Mouse (Mus musculus) kidney, postnatal 0 days (tissue): ENCODE measurements around the gene Prdm11. TPM values are rescaled to one million over a fixed set of nuclear protein-coding genes. Genes with fewer than 3 reads are reported as not detected.

Source experiments
- ATAC-seq: fragments of 200-750 bp; cut with Nextera tagmentation; replicated peaks from 2 replicates; pipeline ENCODE4 v1.8.0; 2017; ENCODE audit warnings: low read depth, moderate number of reproducible peaks, moderate TSS enrichment, moderate library complexity; ENCODE audit not compliant: low FRiP score
- DNase-seq: peaks from one replicate; pipeline ENCODE4 v3.0.0-alpha.2; 2016; ENCODE audit warnings: low spot score
- H3K27ac ChIP-seq: fragments of 300-500 bp; sonication (generic); 2 replicates; pipeline ENCODE4 v1.5.1; 2014; ENCODE audit warnings: mild to moderate bottlenecking
- H3K27me3 ChIP-seq: fragments of 300-500 bp; sonication (generic); 2 replicates; pipeline ENCODE4 v1.6.1; 2014; ENCODE audit warnings: low read length, mixed read lengths; ENCODE audit not compliant: insufficient read depth
- H3K36me3 ChIP-seq: fragments of 300-500 bp; sonication (generic); 2 replicates; pipeline ENCODE4 v1.6.1; 2014; ENCODE audit warnings: low read length, mixed read lengths; ENCODE audit not compliant: insufficient read depth
- H3K4me1 ChIP-seq: fragments of 300-500 bp; sonication (generic); replicated peaks from 2 replicates; pipeline ENCODE4 v1.6.1; 2014; ENCODE audit warnings: antibody characterized with exemption, low read length, mixed read lengths; ENCODE audit not compliant: insufficient read depth
- H3K4me2 ChIP-seq: fragments of 300-500 bp; sonication (generic); 2 replicates; pipeline ENCODE4 v1.6.1; 2014; ENCODE audit warnings: mild to moderate bottlenecking, low read length, moderate library complexity, mixed read lengths
- H3K4me3 ChIP-seq: fragments of 300-500 bp; sonication (generic); replicated peaks from 2 replicates; pipeline ENCODE4 v1.5.1; 2014; ENCODE audit warnings: low read depth, low read length
- H3K9ac ChIP-seq: fragments of 300-500 bp; sonication (generic); 2 replicates; pipeline ENCODE4 v1.6.1; 2014; ENCODE audit warnings: low read depth, low read length
- H3K9me3 ChIP-seq: fragments of 300-500 bp; sonication (generic); replicated peaks from 2 replicates; pipeline ENCODE4 v1.6.1; 2016; ENCODE audit warnings: low read length, inconsistent platforms, mixed read lengths
- CTCF ChIP-seq: IDR thresholded peaks from 2 replicates; pipeline ENCODE4 v1.5.1; 2016; ENCODE audit warnings: antibody characterized with exemption, low read depth, mild to moderate bottlenecking, moderate library complexity
- WGBS: fragments of 180-500 bp; shearing (Covaris S2); extraction: QIAGEN DNeasy Blood & Tissue Kit; methylation state at CpG from one replicate; pipeline ENCODE4 v1.1.7; 2014; 5-methylcytosine and 5-hydroxymethylcytosine counted together
- polyA plus RNA-seq: library from polyadenylated mRNA; unstranded; fragments of >200 nt; fragmentation: Nextera tagmentation; extraction: Ambion mirVana; gene quantifications from 2 replicates; pipeline ENCODE4 v1.2.1, GENCODE M21; 2015

Gene Prdm11
- polyA plus RNA-seq, 1 experiment from 2014 or later: 4.9 TPM

DNA sequence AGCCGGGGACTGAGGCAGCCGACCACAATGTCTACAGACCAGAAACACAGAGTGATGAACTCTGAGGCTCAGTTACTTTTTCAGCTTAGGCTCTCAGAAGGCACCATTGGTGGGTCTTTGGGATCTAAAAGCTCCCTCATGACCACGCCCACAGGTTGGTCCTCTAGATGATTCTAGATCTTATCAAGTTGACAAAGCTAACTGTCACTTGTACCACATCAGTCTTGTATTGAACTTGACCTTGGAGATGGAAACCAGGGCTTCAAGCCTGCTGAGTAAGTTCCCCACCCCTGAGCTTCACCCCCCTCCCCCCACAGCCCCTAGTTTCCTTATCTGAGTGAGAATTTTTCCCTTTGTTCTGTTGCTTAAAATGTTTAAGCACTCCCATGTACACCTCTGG lies 101.6 kb downstream of the Prdm11 start:
- 96% methylated on average over 3 of the region's 3 CpGs for WGBS
- no peak for ATAC-seq

DNA sequence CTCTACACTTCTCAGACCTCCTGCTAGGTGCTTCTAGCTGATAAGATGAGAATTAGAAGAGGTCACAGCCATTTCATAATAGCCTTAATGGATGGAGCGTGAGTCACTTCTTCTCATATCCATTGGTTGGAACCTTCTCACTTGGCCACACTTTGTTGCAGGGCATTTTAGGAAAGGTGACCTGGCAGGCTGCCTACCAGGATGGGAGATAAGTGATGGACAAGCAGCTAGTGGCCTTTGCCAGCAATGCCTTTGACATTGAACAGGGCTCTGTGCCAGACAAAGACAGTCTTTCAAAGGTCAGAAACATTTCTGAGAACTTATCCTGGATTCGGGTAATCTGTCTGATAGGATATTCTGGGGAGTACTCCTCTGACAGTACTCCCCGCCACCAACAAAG lies 102.6 kb downstream of the Prdm11 start:
- Histone ChIP-seq H3K4me2 (no peak overlapping the region), H3K4me3 (no peak overlapping the region), H3K27ac (no peak overlapping the region), H3K36me3 (no peaks in the 10 kb centered on the region), H3K9me3 (no peaks in the 10 kb centered on the region), H3K9ac (no peak overlapping the region), H3K27me3 (no peaks in the 10 kb centered on the region), H3K4me1 (no peaks in the 10 kb centered on the region; the same call in 1 of the 2 replicates)
- DNase-seq: no peak
- ATAC-seq: no peak
- no peak for TF ChIP-seq CTCF
- 86% methylated on average over 3 of the region's 3 CpGs for WGBS

More for the DNA sequence above, 101.6 kb downstream of the Prdm11 start:
- H3K4me3 ChIP-seq: no peak overlapping the region
- H3K4me2 ChIP-seq: no peak overlapping the region
- no peaks in the 10 kb centered on the region for H3K36me3 ChIP-seq
- H3K9ac ChIP-seq: no peak overlapping the region
- no peaks in the 10 kb centered on the region; the same call in 1 of the 2 replicates for H3K4me1 ChIP-seq
- no peaks in the 10 kb centered on the region for H3K27me3 ChIP-seq
- no peak for DNase-seq
- TF ChIP-seq CTCF: no peak
- no peak overlapping the region for H3K27ac ChIP-seq
- no peaks in the 10 kb centered on the region for H3K9me3 ChIP-seq

DNA sequence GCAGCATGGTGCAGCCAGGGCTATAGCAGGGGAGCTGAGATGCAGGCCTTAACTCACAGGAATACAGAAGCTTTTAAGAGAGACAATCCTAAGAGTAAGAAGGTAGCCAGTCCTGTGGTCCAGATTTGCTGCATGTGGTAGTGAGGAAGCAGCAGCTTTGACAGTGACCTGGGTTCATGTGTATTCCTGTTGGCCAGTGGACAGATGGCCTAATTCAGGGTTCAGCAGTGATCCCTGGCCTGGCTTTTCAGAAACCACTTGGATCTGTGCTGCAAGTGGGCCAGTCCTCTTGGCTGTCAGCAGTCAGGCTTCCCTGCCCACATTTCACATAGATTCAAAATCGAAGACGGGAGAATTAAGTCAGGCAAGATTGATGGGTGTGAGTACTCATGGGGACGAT lies 104.5 kb downstream of the Prdm11 start:
- Histone ChIP-seq H3K27ac (no peak overlapping the region), H3K4me1 (no peaks in the 10 kb centered on the region), H3K4me2 (no peak overlapping the region), H3K9ac (no peak overlapping the region), H3K9me3 (no peaks in the 10 kb centered on the region), H3K36me3 (no peaks in the 10 kb centered on the region), H3K4me3 (no peak overlapping the region), H3K27me3 (no peaks in the 10 kb centered on the region)
- DNase-seq: no peak
- TF ChIP-seq CTCF: no peak
- ATAC-seq: no peak
- WGBS: 67% methylated on average over 3 of the region's 3 CpGs

DNA sequence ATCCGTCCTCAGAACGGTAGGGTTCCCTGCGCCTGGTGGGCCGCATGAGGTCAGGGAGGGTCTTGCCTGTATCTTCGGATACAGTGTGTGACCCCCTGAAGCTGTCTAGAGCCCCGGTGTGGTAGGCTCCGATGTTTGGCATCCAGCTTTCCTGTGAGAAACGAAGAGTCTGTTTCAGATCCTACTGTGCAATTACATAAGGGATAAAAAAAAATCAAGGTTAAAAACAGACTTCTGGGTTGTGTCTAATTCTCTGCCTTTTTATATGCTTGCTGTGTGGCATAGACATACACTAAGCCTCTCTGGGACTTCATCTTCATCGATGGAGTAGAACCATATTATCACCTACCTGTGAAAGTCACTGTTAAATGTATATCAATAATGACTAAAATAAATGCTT lies 105.0 kb downstream of the Prdm11 start:
- no peak overlapping the region for H3K4me3 ChIP-seq
- no peaks in the 10 kb centered on the region for H3K4me1 ChIP-seq
- no peak overlapping the region for H3K4me2 ChIP-seq
- WGBS: 87% methylated on average over 9 of the region's 9 CpGs
- H3K9ac ChIP-seq: no peak overlapping the region
- no peak for TF ChIP-seq CTCF
- H3K9me3 ChIP-seq: no peaks in the 10 kb centered on the region
- ATAC-seq: no peak
- DNase-seq: no peak
- H3K36me3 ChIP-seq: no peaks in the 10 kb centered on the region
- H3K27ac ChIP-seq: no peak overlapping the region
- no peaks in the 10 kb centered on the region for H3K27me3 ChIP-seq

DNA sequence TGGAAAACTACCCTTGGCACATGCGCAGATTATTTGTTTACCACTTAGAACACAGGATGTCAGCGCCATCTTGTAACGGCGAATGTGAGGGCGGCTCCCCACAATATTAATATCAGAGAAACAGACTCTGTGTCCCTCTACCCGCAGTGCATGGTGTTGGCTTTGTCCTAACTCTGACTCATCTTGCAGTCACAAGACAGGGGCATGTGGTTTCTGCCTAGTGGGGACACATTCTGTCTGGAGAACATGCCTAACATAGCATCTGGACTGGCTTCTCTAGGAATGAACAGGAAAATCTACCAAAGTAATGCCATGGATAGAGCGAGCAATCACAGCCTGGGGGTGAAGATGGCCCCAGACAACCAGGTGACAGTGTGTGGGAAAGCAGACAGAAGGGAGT lies 107.1 kb downstream of the Prdm11 start:
- no peak overlapping the region for H3K4me3 ChIP-seq

DNA sequence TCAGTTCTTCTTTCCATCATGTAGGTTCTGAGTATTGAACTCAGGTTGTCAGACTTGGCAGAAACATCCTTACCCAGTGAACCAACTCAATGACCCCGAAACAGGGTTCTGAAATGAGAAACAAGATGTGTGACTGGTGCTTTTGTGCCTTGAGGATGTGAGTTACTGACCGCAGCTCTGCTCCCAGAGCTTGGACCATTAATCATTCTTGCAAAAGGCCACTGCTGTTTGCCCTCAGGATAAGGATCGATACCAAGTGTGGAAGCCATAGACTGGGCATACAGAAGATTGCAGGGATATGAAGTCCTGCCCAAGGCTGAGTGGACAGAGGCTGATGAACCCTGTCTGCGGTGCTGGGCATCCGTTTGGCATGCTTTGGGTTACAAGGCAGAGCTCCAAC lies 107.9 kb downstream of the Prdm11 start:
- TF ChIP-seq CTCF: no peak
- 72% methylated on average over 5 of the region's 5 CpGs for WGBS
- Histone ChIP-seq H3K4me2 (no peak overlapping the region), H3K36me3 (no peaks in the 10 kb centered on the region), H3K4me3 (no peak overlapping the region), H3K4me1 (no peaks in the 10 kb centered on the region), H3K27ac (no peak overlapping the region), H3K9ac (no peak overlapping the region), H3K27me3 (no peaks in the 10 kb centered on the region), H3K9me3 (no peaks in the 10 kb centered on the region)
- DNase-seq (no peak), ATAC-seq (no peak)

More for the DNA sequence above, 107.1 kb downstream of the Prdm11 start:
- TF ChIP-seq CTCF: no peak
- ATAC-seq (no peak), DNase-seq (no peak)
- Histone ChIP-seq H3K27me3 (no peaks in the 10 kb centered on the region), H3K4me1 (no peaks in the 10 kb centered on the region), H3K27ac (no peak overlapping the region), H3K9me3 (no peaks in the 10 kb centered on the region), H3K9ac (no peak overlapping the region), H3K4me2 (no peak overlapping the region), H3K36me3 (no peaks in the 10 kb centered on the region)
- 96% methylated on average over 6 of the region's 7 CpGs for WGBS

DNA sequence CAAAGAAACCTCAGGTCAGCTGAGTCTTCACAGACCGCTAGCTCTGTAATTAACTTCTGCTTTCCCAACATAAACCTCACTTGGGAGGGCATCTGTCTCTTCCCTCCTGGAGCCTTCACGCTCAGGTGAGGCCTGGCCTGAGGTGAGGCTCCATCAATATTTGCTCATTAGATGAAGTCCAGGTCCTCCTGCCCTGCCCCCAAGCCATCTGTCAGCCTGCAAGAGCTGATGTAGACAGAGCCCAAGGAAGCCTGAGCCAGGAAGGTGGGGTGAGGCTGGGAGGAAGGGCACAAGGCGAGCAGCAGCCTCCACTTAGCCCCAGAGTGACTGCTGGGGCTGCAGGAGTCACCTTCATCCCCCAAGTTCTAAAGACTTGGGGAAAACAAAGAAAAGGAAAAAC lies 110.5 kb downstream of the Prdm11 start:
- 49% methylated on average over 3 of the region's 3 CpGs for WGBS
- no peak overlapping the region for H3K4me3 ChIP-seq
- no peaks in the 10 kb centered on the region for H3K36me3 ChIP-seq
- DNase-seq: no peak
- no peaks in the 10 kb centered on the region for H3K27me3 ChIP-seq
- H3K27ac ChIP-seq: no peak overlapping the region
- H3K9me3 ChIP-seq: no peaks in the 10 kb centered on the region
- no peak for ATAC-seq
- no peaks in the 10 kb centered on the region for H3K4me1 ChIP-seq
- no peak overlapping the region for H3K4me2 ChIP-seq
- no peak for TF ChIP-seq CTCF
- H3K9ac ChIP-seq: no peak overlapping the region
